Mouse (Mus musculus) hindbrain, postnatal 0 days (tissue): ENCODE results near the gene Tulp2. TPM values are rescaled to one million over a fixed set of nuclear protein-coding genes. Genes with fewer than 3 reads are reported as not detected.

Experiments
- ATAC-seq: fragments of 200-750 bp; cut with Nextera tagmentation; 2 replicates; pipeline ENCODE4 v1.8.0; 2017; ENCODE audit warnings: mild to moderate bottlenecking, moderate TSS enrichment, moderate library complexity
- DNase-seq: peaks from one replicate; pipeline ENCODE4 v3.0.0-alpha.2; 2015; ENCODE audit warnings: low spot score
- H3K27ac ChIP-seq: fragments of 300-500 bp; sonication (generic); 2 replicates; pipeline ENCODE4 v1.5.1; 2014; ENCODE audit warnings: mild to moderate bottlenecking
- H3K27me3 ChIP-seq: fragments of 300-500 bp; sonication (generic); 2 replicates; pipeline ENCODE4 v1.6.1; 2014; ENCODE audit warnings: low read length, mixed read lengths; ENCODE audit not compliant: insufficient read depth
- H3K36me3 ChIP-seq: fragments of 300-500 bp; sonication (generic); 2 replicates; pipeline ENCODE4 v1.6.1; 2014; ENCODE audit warnings: low read length, mixed read lengths; ENCODE audit not compliant: insufficient read depth
- H3K4me1 ChIP-seq: fragments of 300-500 bp; sonication (generic); 2 replicates; pipeline ENCODE4 v1.6.1; 2014; ENCODE audit warnings: antibody characterized with exemption, low read length, mixed read lengths; ENCODE audit not compliant: insufficient read depth
- H3K4me2 ChIP-seq: fragments of 300-500 bp; sonication (generic); 2 replicates; pipeline ENCODE4 v1.6.1; 2014; ENCODE audit warnings: low read depth, mild to moderate bottlenecking, low read length, moderate library complexity, mixed read lengths
- H3K4me3 ChIP-seq: fragments of 300-500 bp; sonication (generic); 2 replicates; pipeline ENCODE4 v1.5.1; 2014; ENCODE audit warnings: low read length
- H3K9ac ChIP-seq: fragments of 300-500 bp; sonication (generic); replicated peaks from 2 replicates; pipeline ENCODE4 v1.6.1; 2014; ENCODE audit warnings: mild to moderate bottlenecking, low read length, moderate library complexity, mixed read lengths
- H3K9me3 ChIP-seq: fragments of 300-500 bp; sonication (generic); 2 replicates; pipeline ENCODE4 v1.6.1; 2016; ENCODE audit warnings: low read length, mixed read lengths
- CTCF ChIP-seq: IDR thresholded peaks from 2 replicates; pipeline ENCODE4 v1.5.1; 2016; ENCODE audit warnings: antibody characterized with exemption, control low read depth, low read depth
- WGBS: fragments of 180-500 bp; shearing (Covaris S2); extraction: QIAGEN DNeasy Blood & Tissue Kit; methylation state at CpG from one replicate; pipeline ENCODE4 v1.1.7; 2014; 5-methylcytosine and 5-hydroxymethylcytosine counted together
- polyA plus RNA-seq: library from polyadenylated mRNA; unstranded; fragments of >200 nt; fragmentation: Nextera tagmentation; extraction: Ambion mirVana; gene quantifications from 2 replicates; pipeline ENCODE4 v1.2.1, GENCODE M21; 2015
- total RNA-seq: library from RNA; depleted of rRNA; stranded (reverse); fragments of >200 nt; gene quantifications from 2 replicates; pipeline ENCODE4 v1.2.3, GENCODE M21; 2014; rRNA removed

Tulp2 gene
- total RNA-seq (0.21 TPM in 1 of 2 replicates, not detected in the other), polyA plus RNA-seq (0.21 and 0.57 TPM in 2 replicates)

GRCm38 (mm10) chr7:45481374-45481927, at the start of gene Tulp2:
TSS of gene Tulp2 (plus strand) at chr7:45481877.
- no peaks in the 10 kb centered on the region for H3K36me3 ChIP-seq
- H3K27ac ChIP-seq, result no peak within 1 kb of the TSS
- no peaks in the 10 kb centered on the region for H3K27me3 ChIP-seq
- TF ChIP-seq CTCF, result no peak
- H3K9me3 ChIP-seq, result no peaks in the 10 kb centered on the region
- 51% methylated on average over 15 of the region's 15 CpGs for WGBS
- H3K9ac ChIP-seq, result no peak within 1 kb of the TSS
- no peak within 1 kb of the TSS for H3K4me2 ChIP-seq
- H3K4me3 ChIP-seq, result no peak within 1 kb of the TSS
- peak; percentile 87 for ATAC-seq
- peak; percentile 76 for DNase-seq
- no peaks in the 10 kb centered on the region for H3K4me1 ChIP-seq

DNA sequence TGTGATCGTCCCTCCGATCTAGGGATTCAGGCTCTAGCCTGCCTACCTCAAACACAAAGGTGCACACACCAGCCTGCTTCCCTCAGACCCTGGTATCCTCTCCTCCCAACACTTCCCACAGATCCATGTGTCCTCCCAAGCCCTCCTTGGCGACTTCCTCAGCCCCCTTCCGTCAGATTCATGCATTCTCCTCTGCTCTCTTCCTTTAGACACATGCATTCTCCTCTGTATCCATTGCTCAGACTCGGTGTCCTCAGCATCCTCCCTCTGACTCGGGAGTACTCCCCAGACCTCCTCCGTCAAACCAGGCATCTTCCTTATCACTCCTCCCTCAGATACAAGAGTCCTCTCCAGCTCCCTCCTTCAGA, 47.9 kb upstream of the Tulp2 start:
- H3K4me3 ChIP-seq, result peak overlapping the region; percentile 59
- DNase-seq (no peak), ATAC-seq (no peak)
- H3K4me1 ChIP-seq, result peaks cover 17% of the 10 kb centered on the region
- H3K27me3 ChIP-seq, result no peaks in the 10 kb centered on the region
- 3% methylated on average over 7 of the region's 7 CpGs for WGBS
- peak overlapping the region; percentile 75 for H3K9ac ChIP-seq
- peak overlapping the region; percentile 99 for H3K4me2 ChIP-seq
- TF ChIP-seq CTCF, result no peak
- no peaks in the 10 kb centered on the region for H3K9me3 ChIP-seq
- H3K27ac ChIP-seq, result peak overlapping the region; percentile 78
- H3K36me3 ChIP-seq, result peaks cover 13% of the 10 kb centered on the region; the same call in 1 of the 2 replicates

GRCm38 (mm10) chr7:45434203-45435015, 47.3 kb upstream of the Tulp2 start, which contains the start of gene Gys1:
TSS of gene Gys1 (plus strand) at chr7:45434844.
- peak; percentile 98 for ATAC-seq
- H3K4me3 ChIP-seq, result peak within 1 kb of the TSS; percentile 59
- under 1% methylated on average over 45 of the region's 45 CpGs for WGBS

GRCm38 (mm10) chr7:45435038-45435437, 46.6 kb upstream of the Tulp2 start:
- no peak for TF ChIP-seq CTCF
- peaks cover 3% of the 10 kb centered on the region; the same call in 1 of the 2 replicates for H3K36me3 ChIP-seq
- H3K4me1 ChIP-seq, result peaks cover 17% of the 10 kb centered on the region
- ATAC-seq (no peak), DNase-seq (no peak)
- H3K4me3 ChIP-seq, result peak overlapping the region; percentile 59
- H3K9ac ChIP-seq, result peak overlapping the region; percentile 67
- under 1% methylated on average over 16 of the region's 16 CpGs for WGBS
- H3K27ac ChIP-seq, result peak overlapping the region; percentile 70
- H3K27me3 ChIP-seq, result no peaks in the 10 kb centered on the region
- H3K9me3 ChIP-seq, result no peaks in the 10 kb centered on the region
- H3K4me2 ChIP-seq, result peak overlapping the region; percentile 67

More at GRCm38 (mm10) chr7:45434203-45435015, 47.3 kb upstream of the Tulp2 start, which contains the start of gene Gys1:
- peak; percentile 100 for DNase-seq
- Histone ChIP-seq H3K9me3 (no peaks in the 10 kb centered on the region), H3K4me1 (peaks cover 17% of the 10 kb centered on the region), H3K9ac (peak within 1 kb of the TSS; percentile 75), H3K27me3 (no peaks in the 10 kb centered on the region), H3K27ac (peak within 1 kb of the TSS; percentile 78), H3K4me2 (peak within 1 kb of the TSS; percentile 99), H3K36me3 (peaks cover 7% of the 10 kb centered on the region; the same call in 1 of the 2 replicates)
- peak; percentile 97 for TF ChIP-seq CTCF

- H3K9me3 ChIP-seq, result no peaks in the 10 kb centered on the region
These were observed 45.2 kb upstream of the Tulp2 start for GRCm38 (mm10) chr7:45436444-45436843.

GRCm38 (mm10) chr7:45437046-45437445, 44.6 kb upstream of the Tulp2 start:
- Histone ChIP-seq H3K27me3 (no peaks in the 10 kb centered on the region), H3K36me3 (peaks cover 3% of the 10 kb centered on the region; the same call in 1 of the 2 replicates), H3K9ac (no peak overlapping the region), H3K4me1 (peaks cover 17% of the 10 kb centered on the region), H3K27ac (no peak overlapping the region), H3K9me3 (no peaks in the 10 kb centered on the region), H3K4me2 (peak overlapping the region; percentile 21; the same call in 1 of the 2 replicates), H3K4me3 (no peak overlapping the region)
- no peak for TF ChIP-seq CTCF
- WGBS, result 33% methylated on average over 6 of the region's 6 CpGs
- DNase-seq, result no peak
- ATAC-seq, result no peak

More at GRCm38 (mm10) chr7:45436444-45436843, 45.2 kb upstream of the Tulp2 start:
- Histone ChIP-seq H3K36me3 (peaks cover under 1% of the 10 kb centered on the region; the same call in 1 of the 2 replicates), H3K4me1 (peaks cover 17% of the 10 kb centered on the region), H3K27me3 (no peaks in the 10 kb centered on the region), H3K4me3 (no peak overlapping the region), H3K27ac (no peak overlapping the region), H3K4me2 (no peak overlapping the region), H3K9ac (no peak overlapping the region)
- no peak for DNase-seq
- WGBS, result 94% methylated on average over 5 of the region's 5 CpGs
- TF ChIP-seq CTCF, result no peak
- no peak for ATAC-seq
